Comparison of ENCODE assay signal across 8 mouse cellular contexts in the genomic region with DNA sequence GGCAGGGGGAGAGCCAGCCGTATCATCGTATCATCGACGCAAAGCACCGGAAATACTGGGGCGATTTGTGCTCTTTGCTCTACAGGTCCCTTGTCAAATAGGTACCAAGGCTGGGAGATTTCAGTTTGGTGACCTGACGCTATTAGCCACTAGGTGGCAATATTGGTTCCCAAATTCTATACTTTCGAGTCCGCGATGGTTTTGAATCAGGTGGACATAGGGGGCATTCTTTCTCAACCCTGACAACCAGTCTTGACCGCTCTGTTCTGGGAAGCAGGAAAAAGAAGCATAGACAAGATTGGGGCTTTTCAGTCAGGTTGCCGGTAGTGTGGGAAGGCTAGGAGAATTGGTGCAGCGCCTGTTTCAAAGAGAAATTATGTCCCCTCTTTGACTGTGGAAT. TPM values are rescaled to one million over a fixed set of nuclear protein-coding genes. Genes with fewer than 3 reads are reported as not detected.
DNase-seq lines count a peak whose midpoint lies in the region; ATAC-seq and TF ChIP-seq lines count a peak whose summit lies in the region.

No protein-coding gene starts in this region.

- peaks cover 22% of the 10 kb centered on the region for H3K4me1 ChIP-seq in megakaryocyte, embryonic 14.5 days

- H3K27me3 ChIP-seq in megakaryocyte, embryonic 14.5 days (replicated peaks), result peaks cover 32% of the 10 kb centered on the region

- H3K4me3 ChIP-seq in gastrocnemius, adult 2 months, result peak overlapping the region; percentile 71
- H3K4me3 ChIP-seq in megakaryocyte, embryonic 14.5 days (replicated peaks), result peak overlapping the region; percentile 89

- peak; percentile 95 for DNase-seq in heart, adult 11 months
- no peak for DNase-seq in heart, postnatal 25 days (ENCODE audit: low spot score)
- DNase-seq in cerebellum, postnatal 36 days, result peak; percentile 73 to 90
- peak; percentile 61 for DNase-seq in gastrocnemius, adult 2 months
- peak; percentile 63 to 65 for DNase-seq in left cerebral cortex, adult 8-10 months (ENCODE audit: low spot score in 2 of 2)
- peak; percentile 86 to 91 for DNase-seq in right cerebral cortex, adult 2 months (ENCODE audit: low spot score in 2 of 2)

- peaks cover 13% of the 10 kb centered on the region for H3K9me3 ChIP-seq in megakaryocyte, embryonic 14.5 days

- TF ChIP-seq CTCF in gastrocnemius, adult 2 months (IDR thresholded peaks at IDR 0.05), result peak; percentile 89

- peak overlapping the region; percentile 61 for H3K27ac ChIP-seq in gastrocnemius, adult 2 months

- intact Hi-C loops in heart, postnatal 25 days (cut with DNase I), result loop anchor here (2.0 kb wide), 1 partner anchor 103 kb away; no protein-coding TSS in a partner anchor
- intact Hi-C loops in gastrocnemius, adult 2 months (cut with DNase I), result loop anchor here (1.0 kb wide), 4 partner anchors 67 to 146 kb away; a partner anchor contains a TSS

- no peaks in the 10 kb centered on the region for H3K36me3 ChIP-seq in megakaryocyte, embryonic 14.5 days (replicated peaks; ENCODE audit: low read length)

- peak; percentile 84 for ATAC-seq in inflammation-experienced regulatory T-cells, adult 6 months

RNA-seq across cellular contexts. Expression of a gene that starts 2.1 kb away (rescaled TPM):
- total RNA-seq in heart, postnatal 25 days (2021), result not detected
- not detected for total RNA-seq in gastrocnemius, adult 2 months (2021)
- polyA plus RNA-seq in inflammation-experienced regulatory T-cells, adult 6 months (2017; shearing (Covaris generic)), result not detected
- total RNA-seq in left cerebral cortex, adult 8-10 months (2022), result not detected
- polyA plus RNA-seq in megakaryocyte, embryonic 14.5 days (2012; ENCODE audit: insufficient read depth, low replicate concordance), result 17.3 TPM in 1 of 2 replicates, not detected in the other

RNA-seq across cellular contexts. Expression of a gene that starts 15.5 kb away (rescaled TPM):
- not detected for total RNA-seq in heart, postnatal 25 days (2021)
- total RNA-seq in gastrocnemius, adult 2 months (2021), result not detected
- polyA plus RNA-seq in inflammation-experienced regulatory T-cells, adult 6 months (2017; shearing (Covaris generic)), result under 1 TPM in 2 of 3 experiments, not detected in 1; 0.28 to 0.40 TPM
- not detected for total RNA-seq in left cerebral cortex, adult 8-10 months (2022)
- polyA plus RNA-seq in megakaryocyte, embryonic 14.5 days (2012; ENCODE audit: insufficient read depth, low replicate concordance), result not detected in 2 replicates

RNA-seq across cellular contexts. Expression of a gene that starts 27.4 kb away (rescaled TPM):
- 10 to 100 TPM; 78.7 to 80.9 TPM for total RNA-seq in heart, postnatal 25 days (2021)
- 10 to 100 TPM; 75.5 to 81.7 TPM for total RNA-seq in gastrocnemius, adult 2 months (2021)
- 100 to 1,000 TPM; 108 to 175 (median 154) TPM for polyA plus RNA-seq in inflammation-experienced regulatory T-cells, adult 6 months (2017; shearing (Covaris generic))
- 100 to 1,000 TPM; 154 to 188 (median 170) TPM for total RNA-seq in left cerebral cortex, adult 8-10 months (2022)
- 85.2 and 218 TPM in 2 replicates for polyA plus RNA-seq in megakaryocyte, embryonic 14.5 days (2012; ENCODE audit: insufficient read depth, low replicate concordance)

RNA-seq across cellular contexts. Expression of a gene that starts 28.1 kb away (rescaled TPM):
- 10 to 100 TPM; 15.5 to 16.0 TPM for total RNA-seq in heart, postnatal 25 days (2021)
- 10 to 100 TPM in 1 of 2 experiments, 1 to 10 TPM in 1; 7.0 to 11.0 TPM for total RNA-seq in gastrocnemius, adult 2 months (2021)
- 10 to 100 TPM; 87.2 to 94.2 (median 92.9) TPM for polyA plus RNA-seq in inflammation-experienced regulatory T-cells, adult 6 months (2017; shearing (Covaris generic))
- 10 to 100 TPM; 17.0 to 22.4 (median 19.2) TPM for total RNA-seq in left cerebral cortex, adult 8-10 months (2022)
- 28.9 and 131 TPM in 2 replicates for polyA plus RNA-seq in megakaryocyte, embryonic 14.5 days (2012; ENCODE audit: insufficient read depth, low replicate concordance)
